Comparison of ENCODE assay signal across 8 mouse cellular contexts in genomic region chr2:91944170-91944950, GRCm38 (mm10). TPM values are rescaled to one million over a fixed set of nuclear protein-coding genes. Genes with fewer than 3 reads are reported as not detected.
DNase-seq lines count a peak whose midpoint lies in the region; ATAC-seq lines count a peak whose summit lies in the region.
"Had no signal": no experiment of that assay in that cellular context is flagged by ENCODE, and none has a peak within 500 bp of the region (broad histone marks: within the 10 kb centered on the region; RNA-seq: fewer than 3 reads in every experiment).

No protein-coding gene starts in this region.

- intact Hi-C loops in left cerebral cortex, postnatal 10 days (cut with DNase I), result loop anchor here (5.0 kb wide), 2 partner anchors 38 to 113 kb away; no protein-coding TSS in a partner anchor

- H3K9me3 ChIP-seq in hindbrain, embryonic 13.5 days, result no peaks in the 10 kb centered on the region

- DNase-seq in R1 (ENCODE audit: low read depth, low spot score), result peak; percentile 75
- peak; percentile 88 for DNase-seq in cerebellum, adult 9-10 months
- peak; percentile 80 for DNase-seq in forelimb bud, embryonic 11.5 days (ENCODE audit: low read depth, low spot score)
- DNase-seq in left cerebral cortex, postnatal 10 days (ENCODE audit: extremely low spot score in 1 of 2, low spot score in 2 of 2), result peak; percentile 80 to 83
- peak; percentile 84 to 86 for DNase-seq in right cerebral cortex, postnatal 10 days (ENCODE audit: low spot score in 2 of 2)

- peak overlapping the region; percentile 14; the same call in 1 of the 2 replicates for H3K9ac ChIP-seq in hindbrain, embryonic 13.5 days

- H3K4me1 ChIP-seq in hindbrain, embryonic 13.5 days (replicated peaks), result peaks cover 41% of the 10 kb centered on the region

- H3K4me3 ChIP-seq in hindbrain, embryonic 13.5 days, result no peak overlapping the region

- no peak overlapping the region for H3K4me2 ChIP-seq in hindbrain, embryonic 13.5 days

- 49% methylated on average over 13 of the region's 13 CpGs for WGBS in hindbrain, embryonic 13.5 days

- ATAC-seq in hindbrain, embryonic 13.5 days (ENCODE audit: low FRiP score), result peak; percentile 73
- ATAC-seq in megakaryocyte progenitor cell, adult 5-6 weeks (replicated peaks; ENCODE audit: poor library complexity), result peak; percentile 75

- H3K27me3 ChIP-seq in hindbrain, embryonic 13.5 days, result peaks cover 3% of the 10 kb centered on the region; the same call in 1 of the 2 replicates

- no peak overlapping the region for H3K27ac ChIP-seq in hindbrain, embryonic 13.5 days

- H3K36me3 ChIP-seq in hindbrain, embryonic 13.5 days, result peaks cover 20% of the 10 kb centered on the region

RNA-seq across cellular contexts. Expression of gene Gm9821, which starts 1.1 kb away (rescaled TPM):
- polyA plus RNA-seq in hindbrain, embryonic 13.5 days (2015; fragmentation: Nextera tagmentation; extraction: Ambion mirVana), result 0.13 and 0.25 TPM in 2 replicates
- not detected for total RNA-seq in left cerebral cortex, postnatal 10 days (2021)
- total RNA-seq in megakaryocyte progenitor cell, adult 5-6 weeks (2015), result not detected in 2 replicates
- 0.21 and 0.95 TPM in 2 replicates for total RNA-seq in megakaryocyte progenitor cell, adult 5-6 weeks (2017)
- polyA plus RNA-seq: large intestine, adult 2 months had no signal

RNA-seq across cellular contexts. Expression of gene Mdk, which starts 12.3 kb away (rescaled TPM):
- polyA plus RNA-seq in hindbrain, embryonic 13.5 days (2015; fragmentation: Nextera tagmentation; extraction: Ambion mirVana), result 313 and 316 TPM in 2 replicates
- 10 to 100 TPM; 24.6 to 26.0 TPM for total RNA-seq in left cerebral cortex, postnatal 10 days (2021)
- total RNA-seq in megakaryocyte progenitor cell, adult 5-6 weeks (2015), result 0.32 and 0.86 TPM in 2 replicates
- total RNA-seq in megakaryocyte progenitor cell, adult 5-6 weeks (2017), result 0.12 and 0.30 TPM in 2 replicates

RNA-seq across cellular contexts. Expression of gene Chrm4, which starts 17.3 kb away (rescaled TPM):
- 1.0 and 1.1 TPM in 2 replicates for polyA plus RNA-seq in hindbrain, embryonic 13.5 days (2015; fragmentation: Nextera tagmentation; extraction: Ambion mirVana)
- 10 to 100 TPM; 29.6 to 33.0 TPM for total RNA-seq in left cerebral cortex, postnatal 10 days (2021)
- 0.17 TPM in 2 replicates for total RNA-seq in megakaryocyte progenitor cell, adult 5-6 weeks (2015)
- 0.17 TPM in 1 of 2 replicates, not detected in the other for total RNA-seq in megakaryocyte progenitor cell, adult 5-6 weeks (2017)

RNA-seq across cellular contexts. Expression of gene Dgkz, which starts 31.3 kb away (rescaled TPM):
- polyA plus RNA-seq in hindbrain, embryonic 13.5 days (2015; fragmentation: Nextera tagmentation; extraction: Ambion mirVana), result 25.0 and 26.0 TPM in 2 replicates
- 100 to 1,000 TPM; 251 to 255 TPM for total RNA-seq in left cerebral cortex, postnatal 10 days (2021)
- 111 and 112 TPM in 2 replicates for total RNA-seq in megakaryocyte progenitor cell, adult 5-6 weeks (2015)
- 76.3 and 94.7 TPM in 2 replicates for total RNA-seq in megakaryocyte progenitor cell, adult 5-6 weeks (2017)

Comparison
In these comparisons a context has a peak if more than half of its experiments do, and no peak if none do; other contexts are left out.
1. RNA of gene Mdk, which starts 12.3 kb away (total RNA-seq): 24.6 to 26.0 TPM in left cerebral cortex, postnatal 10 days; 0.12 to 0.86 TPM in megakaryocyte progenitor cell, adult 5-6 weeks; every median in the first group is over 10 times any median in the second.
2. RNA of gene Chrm4, which starts 17.3 kb away (total RNA-seq): 29.6 to 33.0 TPM in left cerebral cortex, postnatal 10 days; 0.17 TPM in megakaryocyte progenitor cell, adult 5-6 weeks; every median in the first group is over 10 times any median in the second.
3. Peak in every context shown above with its lines, with median percentiles within 50 percentile points of each other: DNase-seq.